Mouse (Mus musculus) adrenal gland, adult (tissue): ENCODE data around the gene Il10ra.

Experiments
- DNase-seq, 2 experiments: peaks; one replicate each; pipeline ENCODE4 v3.0.0; 2022 to 2023; ENCODE audit warnings: low spot score in 1 of 2; ENCODE audit not compliant: inconsistent age in 2 of 2

Gene Il10ra

GRCm38 (mm10) chr9:45205143-45205542, 63.8 kb downstream of the Il10ra start:
- no peak for DNase-seq
